Mouse (Mus musculus) testis, adult 2 months (tissue): Measurements from ENCODE around the gene Kdm4a.

Source experiments
- CTCF ChIP-seq: fragments of 200-500 bp; IDR thresholded peaks from 2 replicates; pipeline ENCODE4 v1.5.1; 2012; ENCODE audit warnings: low read depth, mild to moderate bottlenecking, inconsistent platforms, low read length, moderate library complexity; ENCODE audit not compliant: control insufficient read depth, insufficient read depth, insufficient replicate concordance
- POLR2A ChIP-seq: fragments of 200-500 bp; IDR thresholded peaks from 2 replicates; pipeline ENCODE4 v1.6.1; 2012; ENCODE audit warnings: low read depth, mild to moderate bottlenecking, inconsistent platforms, low read length, moderate library complexity; ENCODE audit not compliant: control insufficient read depth

DNA sequence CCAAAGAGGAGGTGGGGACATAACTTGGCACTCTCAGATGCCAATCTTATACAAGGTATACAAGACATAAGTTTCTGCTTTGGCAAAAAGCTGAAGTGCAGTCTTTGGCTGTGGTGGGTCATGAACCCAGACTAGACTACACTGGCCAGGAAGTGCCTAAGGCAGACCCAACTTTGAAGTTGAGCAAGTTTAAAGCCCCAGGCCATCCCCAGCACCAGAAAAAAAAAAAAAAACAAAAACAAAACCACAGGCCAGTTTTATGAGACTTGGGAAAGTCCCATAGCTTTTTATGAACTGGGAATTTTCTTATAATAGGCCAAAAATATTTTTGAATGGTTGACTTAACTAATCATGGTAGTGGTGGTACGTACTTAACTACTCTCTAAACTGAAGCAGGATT, 44.4 kb downstream of the Kdm4a start:
- no peak for TF ChIP-seq CTCF
- TF ChIP-seq POLR2A = no peak
